Mouse (Mus musculus): ENCODE results near the gene Lama1.
"Not testable (repeated sequence)": the region's sequence is repeated elsewhere in the genome, so short reads cannot be mapped to it uniquely, and the experiment has no call there.

DNA sequence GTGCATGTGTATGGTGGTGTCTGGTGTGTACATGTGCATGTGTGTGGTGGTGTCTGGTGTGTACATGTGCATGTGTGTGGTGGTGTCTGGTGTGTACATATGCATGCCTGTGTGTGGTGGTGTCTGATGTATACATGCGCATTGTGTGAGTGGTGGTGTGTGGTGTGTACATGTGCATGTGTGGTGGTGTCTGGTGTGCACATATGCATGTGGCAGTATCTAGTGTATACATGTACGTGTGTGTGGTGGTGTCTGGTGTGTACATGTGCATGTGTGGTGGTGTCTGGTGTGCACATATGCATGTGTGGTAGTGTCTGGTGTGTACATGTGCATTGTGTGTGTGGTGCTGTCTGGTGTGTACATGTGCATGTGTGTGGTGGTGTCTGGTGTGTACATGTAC, 144.4 kb downstream of the Lama1 start:
- TF ChIP-seq CTCF (IDR thresholded peaks at IDR 0.05; ENCODE audit: borderline replicate concordance, control insufficient read depth, extremely low read depth, insufficient read depth, low read length, poor library complexity); POLR2A (IDR thresholded peaks at IDR 0.05; ENCODE audit: control insufficient read depth, extremely low read depth, insufficient read depth, low read length, poor library complexity): not testable (repeated sequence)

Measured in thymus, adult 2 months (tissue).